Mouse (Mus musculus): ENCODE measurements around the gene Dnm3.

DNA sequence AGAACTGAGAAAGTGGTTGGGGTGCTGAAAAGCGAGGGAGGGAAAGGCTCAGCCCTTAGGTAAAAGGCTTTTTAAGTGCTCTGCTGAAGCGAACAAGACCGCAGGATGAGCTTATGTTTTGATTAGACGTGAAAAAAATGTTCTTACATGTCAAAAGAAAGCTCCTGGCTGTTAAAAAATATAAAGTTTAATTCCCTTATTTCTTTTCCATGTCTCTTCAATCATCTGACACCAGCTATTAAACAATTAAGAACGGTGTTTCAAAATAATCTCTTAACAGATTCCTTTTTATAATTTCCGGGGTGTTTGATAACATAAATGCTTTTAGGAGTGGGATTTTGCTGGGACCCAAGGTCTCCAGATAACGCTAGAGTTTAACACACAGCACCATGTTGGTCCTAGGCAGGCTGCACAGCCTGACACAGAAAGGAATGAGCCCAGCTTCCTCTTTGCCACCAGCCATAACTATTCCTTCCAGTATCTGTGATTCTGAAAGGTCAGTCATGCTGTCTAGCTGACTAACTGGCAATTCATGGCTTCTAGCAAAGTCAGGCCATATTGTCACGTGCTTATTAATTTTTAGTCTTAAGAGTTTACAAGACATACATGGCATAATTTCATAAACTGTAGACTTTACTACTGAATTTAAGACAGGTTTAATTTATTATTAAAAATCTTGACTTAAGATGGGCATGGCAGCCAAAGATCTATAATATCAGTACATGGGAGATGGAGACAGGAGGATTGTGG is 383.1 kb downstream of the Dnm3 start:
- no peak for TF ChIP-seq CTCF (IDR thresholded peaks at IDR 0.05; ENCODE audit: extremely low read depth, insufficient read depth, insufficient read length, insufficient replicate concordance)
- TF ChIP-seq POLR2A (IDR thresholded peaks at IDR 0.05; ENCODE audit: low read depth, low read length) = no peak
